Mouse (Mus musculus) embryo, embryonic 11 days (tissue): ENCODE results near the gene Copa.
A peak's percentile ranks its signal among the peaks of the same experiment; 100 is the strongest.

Source experiments
- DNase-seq: peaks from one replicate; pipeline ENCODE4 v3.0.0-alpha.2; 2015

Gene Copa

DNA sequence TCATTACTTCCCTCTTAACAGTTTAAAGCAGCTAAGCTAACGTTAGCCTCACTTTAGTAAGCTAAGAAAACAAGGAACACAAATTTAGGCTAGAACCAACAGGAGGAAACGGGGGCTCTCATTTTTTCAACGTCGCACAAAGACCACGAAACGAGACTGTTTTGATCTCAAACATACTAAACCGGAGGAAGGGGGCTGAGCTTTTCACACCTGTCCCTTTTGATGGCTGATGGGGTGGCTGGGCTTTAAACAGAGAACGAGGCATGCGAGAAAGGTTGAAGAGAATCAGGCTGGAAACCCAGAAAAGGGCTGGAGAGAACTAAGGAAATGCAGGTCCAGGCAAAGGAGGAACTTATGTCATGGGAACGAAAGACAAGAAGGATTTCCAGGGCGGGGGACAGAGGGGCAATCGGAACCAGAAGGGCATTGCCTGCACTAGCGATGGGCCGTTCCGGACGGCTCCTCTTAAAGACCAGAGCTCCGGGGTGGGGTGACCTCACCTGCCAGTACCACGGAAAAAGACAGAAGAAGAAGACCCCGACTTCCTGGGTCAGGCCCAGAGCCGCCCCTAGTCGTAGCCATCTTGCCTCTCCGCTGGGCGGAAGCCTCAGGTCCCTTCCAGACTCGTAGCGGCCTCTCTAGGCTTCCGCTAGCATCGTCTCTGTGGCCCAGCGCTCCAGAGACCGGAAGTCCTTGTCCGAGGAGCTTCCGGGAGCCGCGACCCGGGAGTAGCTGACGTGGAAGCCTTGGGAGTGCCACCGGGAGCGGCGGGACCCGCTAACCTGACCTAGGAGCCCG is at the start of gene Copa, which contains the start of gene Ncstn:
Copa (plus strand) TSS at position 429 of the 798 bp plus-strand sequence.
Ncstn (minus strand) TSS at position 695 of the 798 bp plus-strand sequence.
- peak; percentile 97 for DNase-seq

DNA sequence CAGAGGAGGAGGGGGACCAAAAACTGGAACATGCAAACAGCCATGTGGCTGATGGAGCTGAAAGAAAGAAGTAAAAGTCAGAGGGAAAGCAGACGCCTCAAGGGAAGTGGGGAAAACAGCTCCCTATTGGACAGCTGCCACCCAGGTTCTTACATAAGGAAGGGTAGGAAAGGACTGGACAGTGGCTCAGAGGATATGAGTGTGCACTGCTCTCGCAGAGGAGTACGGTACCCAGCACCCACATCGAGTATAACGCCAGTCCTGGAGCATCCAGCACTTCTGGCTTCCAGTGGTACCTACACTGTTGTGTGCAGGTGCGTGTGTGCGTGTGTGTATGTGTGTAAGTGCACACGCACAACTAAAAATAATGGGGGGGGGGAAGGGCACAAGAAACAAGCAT is 35.9 kb upstream of the Copa start:
- no peak for DNase-seq

DNA sequence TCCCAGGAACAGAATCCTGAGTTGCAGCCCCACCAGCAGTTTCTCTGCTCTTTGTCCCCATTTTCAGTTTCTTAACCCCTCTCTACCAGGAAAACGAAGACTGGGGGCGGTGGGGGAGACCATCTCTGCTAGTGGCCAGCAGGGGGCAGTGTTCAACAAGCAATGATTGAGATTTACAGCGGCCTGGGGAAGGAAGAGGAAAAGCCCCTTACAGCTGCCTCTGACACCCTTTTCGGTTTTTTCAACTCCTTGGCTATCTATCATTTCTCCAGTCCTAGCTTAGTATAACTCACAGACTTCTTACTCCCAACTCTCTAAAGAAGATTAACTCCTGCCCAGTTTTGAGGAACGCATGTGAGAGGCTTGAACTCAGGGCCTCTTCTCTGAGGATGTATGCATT is 35.4 kb upstream of the Copa start:
- peak; percentile 88 for DNase-seq

DNA sequence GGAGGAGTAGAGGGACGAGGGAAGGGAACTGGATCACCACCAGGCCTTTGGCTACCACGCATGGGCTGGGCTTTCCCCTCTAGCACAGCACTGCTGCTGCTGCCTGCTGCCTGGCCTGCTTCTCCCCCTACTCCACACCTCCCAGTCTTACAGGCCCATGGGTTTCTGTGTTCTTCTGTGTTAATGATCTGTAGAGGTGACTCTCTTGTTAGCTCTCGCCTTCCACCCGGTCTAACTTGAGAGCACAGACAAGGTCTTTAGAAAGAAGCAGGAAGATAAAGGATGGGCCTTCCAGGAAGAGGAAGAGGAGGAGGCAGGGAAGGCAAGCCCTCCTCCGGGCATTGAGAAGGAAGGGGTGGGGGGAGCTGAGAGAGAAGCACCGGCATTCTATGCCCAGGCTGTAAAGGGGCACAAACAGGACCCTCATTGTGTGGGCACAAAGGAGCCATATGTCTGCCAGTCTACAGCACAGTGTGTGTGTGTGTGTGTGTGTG is 34.0 kb upstream of the Copa start:
- peak; percentile 46 for DNase-seq

DNA sequence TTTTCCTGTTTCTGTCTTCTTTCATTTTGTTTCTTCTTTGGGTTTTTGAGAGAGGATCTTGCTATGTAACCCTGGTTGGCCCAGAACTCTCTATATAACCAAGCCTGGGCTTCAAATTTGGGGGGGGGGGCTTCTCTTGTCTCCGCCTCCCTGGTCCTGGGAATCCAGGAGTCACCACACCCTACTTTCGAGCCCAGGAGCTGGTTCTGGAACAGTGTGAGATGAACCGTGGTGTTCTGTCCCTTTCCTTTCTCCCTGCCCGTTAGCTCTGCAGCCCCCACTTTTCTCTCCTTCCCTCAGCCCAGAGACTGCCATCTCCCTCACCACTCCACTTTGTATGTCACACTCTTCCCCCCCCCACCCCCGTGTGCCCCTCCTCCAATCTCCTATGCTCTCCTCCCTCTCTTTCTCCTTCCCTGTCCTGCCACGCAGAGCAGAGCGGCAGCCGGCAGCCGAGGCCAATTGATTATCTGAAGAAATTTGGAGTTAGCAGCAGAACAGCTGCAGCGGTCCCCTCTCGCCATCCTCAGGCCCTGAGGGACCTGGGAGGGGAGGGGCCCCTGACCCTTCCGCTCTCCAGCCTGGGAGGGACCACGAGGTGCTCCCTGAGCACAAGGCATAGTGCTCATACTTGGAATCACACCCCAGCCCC is 33.1 kb upstream of the Copa start:
- peak; percentile 73 for DNase-seq

DNA sequence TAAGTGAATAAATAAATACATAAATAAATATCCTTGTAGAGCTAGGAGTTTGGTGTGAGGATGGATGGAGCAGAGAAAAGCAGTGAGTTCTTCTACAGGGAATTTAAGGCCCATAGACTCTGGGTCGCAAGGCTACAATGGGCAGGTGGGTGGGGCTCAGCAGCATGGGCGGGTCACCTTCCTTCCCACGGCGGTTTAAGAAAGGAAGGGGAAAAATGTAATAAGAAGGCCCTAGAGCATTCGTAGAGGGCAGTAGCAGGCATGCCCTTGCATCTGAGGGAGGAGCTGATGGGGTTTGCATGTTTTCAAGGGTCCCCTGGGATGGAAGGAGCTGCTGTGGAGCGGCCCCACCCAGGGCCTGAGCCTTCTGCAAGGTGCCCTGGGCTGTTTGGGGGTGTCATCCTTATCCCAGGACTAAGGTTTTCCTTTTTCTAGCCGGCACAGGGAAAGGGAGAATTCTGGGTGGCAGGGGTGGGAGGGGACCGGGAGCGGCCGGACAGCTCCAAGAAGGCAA is 29.5 kb upstream of the Copa start:
- no peak for DNase-seq

DNA sequence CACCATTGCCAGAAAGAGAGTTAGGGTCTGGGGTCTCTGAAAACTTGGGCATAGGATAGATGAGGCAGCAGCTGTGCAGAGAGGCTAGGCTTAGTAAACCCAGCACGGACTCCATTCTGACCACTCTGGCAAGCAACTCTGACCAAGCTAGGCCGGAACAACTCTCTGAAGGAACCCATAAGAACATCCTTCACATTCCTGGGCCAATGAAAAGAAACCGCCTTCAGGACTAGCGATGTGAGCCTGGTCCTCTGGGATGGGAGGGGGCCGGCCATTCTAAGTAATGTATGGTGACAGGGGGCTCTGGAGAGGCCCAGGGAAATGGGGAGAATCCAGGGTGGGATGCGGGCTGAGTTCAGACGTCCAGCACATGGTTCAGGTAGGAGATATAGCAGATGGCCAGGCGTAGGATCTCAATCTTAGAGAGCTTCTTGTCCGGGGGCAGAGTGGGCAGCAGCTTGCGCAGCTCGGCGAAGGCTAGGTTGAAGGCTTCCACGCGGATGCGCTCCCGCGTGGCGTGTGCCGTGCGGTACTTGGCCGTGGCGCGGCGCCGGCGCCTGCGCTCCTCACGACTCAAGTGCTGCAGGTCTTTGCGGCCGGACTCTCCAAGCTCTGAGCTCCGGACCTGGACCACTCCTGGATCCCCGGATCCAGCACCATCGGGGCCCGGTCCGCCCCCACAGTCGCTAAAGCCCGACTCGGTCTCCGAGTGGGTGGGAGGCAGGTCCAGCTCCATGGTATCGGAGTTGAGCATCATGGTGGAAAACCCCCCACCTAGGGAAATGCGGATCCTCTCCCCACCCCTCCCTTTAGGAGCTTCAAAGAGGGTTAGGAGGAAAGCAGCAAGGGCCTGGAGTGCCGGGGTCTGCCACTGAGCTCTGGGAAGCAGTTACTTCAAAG is 28.5 kb upstream of the Copa start:
- peak; percentile 56 for DNase-seq

DNA sequence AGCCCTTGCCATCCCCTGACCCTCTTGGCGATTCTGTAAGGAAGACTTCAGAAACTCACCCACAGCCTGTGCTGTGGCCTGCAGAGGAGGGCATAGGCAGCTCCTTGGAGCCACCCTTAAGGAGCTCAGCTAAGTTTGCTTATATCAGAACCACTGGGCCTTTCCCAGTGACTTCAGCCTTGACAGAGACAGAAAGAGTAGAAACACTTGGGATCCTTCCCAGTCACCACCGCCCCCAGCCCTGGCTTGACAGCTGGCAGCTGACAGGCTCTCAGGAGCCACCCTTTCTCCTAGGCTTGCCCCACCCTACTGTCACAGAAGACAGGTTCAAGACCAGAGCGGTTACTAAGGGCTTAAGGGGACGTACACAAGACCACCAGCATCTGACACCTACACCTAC is 26.1 kb upstream of the Copa start:
- DNase-seq, result no peak

DNA sequence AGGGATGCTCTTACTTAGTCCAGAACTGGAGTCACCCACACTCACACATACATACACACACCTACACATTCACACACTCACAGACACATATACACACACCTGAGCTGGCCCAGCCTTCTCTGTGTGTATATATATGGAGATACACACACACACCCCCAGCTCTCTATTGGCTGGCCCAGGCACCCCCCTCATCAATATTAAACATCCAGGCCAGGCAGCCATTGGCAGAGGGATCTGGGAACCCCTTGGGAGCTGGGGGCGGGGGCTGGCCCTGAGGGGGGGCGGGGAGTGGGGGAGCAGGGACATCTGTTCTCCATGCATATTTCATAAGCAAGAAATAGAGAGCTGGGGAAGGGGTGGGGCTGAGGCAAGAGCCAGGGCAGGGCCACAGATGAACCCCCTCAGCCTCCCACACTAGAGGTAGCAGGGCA is 24.8 kb upstream of the Copa start, which contains the start of gene Nhlh1:
Nhlh1 (minus strand) TSS at position 83 of the 431 bp plus-strand sequence.
- peak; percentile 60 for DNase-seq

DNA sequence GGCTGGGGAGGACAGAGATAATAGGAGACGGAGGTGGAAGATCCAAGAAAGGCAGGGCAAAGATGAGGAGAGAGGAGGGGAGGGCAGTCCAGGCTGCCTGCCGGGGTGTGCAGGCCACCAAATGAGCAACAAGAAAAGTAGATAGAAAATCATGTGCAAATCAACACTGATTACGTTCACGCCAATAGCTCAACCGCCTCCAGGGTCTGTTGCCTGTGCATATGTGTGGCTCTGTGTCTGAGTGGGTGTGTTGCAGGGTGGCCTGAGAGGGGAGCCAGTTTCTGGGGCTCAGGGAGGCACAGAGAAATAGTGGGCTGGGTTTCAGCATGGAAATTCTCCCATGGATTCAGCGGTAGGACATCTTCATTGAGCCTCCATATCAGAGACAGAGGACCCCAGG is 24.0 kb upstream of the Copa start:
- no peak for DNase-seq

DNA sequence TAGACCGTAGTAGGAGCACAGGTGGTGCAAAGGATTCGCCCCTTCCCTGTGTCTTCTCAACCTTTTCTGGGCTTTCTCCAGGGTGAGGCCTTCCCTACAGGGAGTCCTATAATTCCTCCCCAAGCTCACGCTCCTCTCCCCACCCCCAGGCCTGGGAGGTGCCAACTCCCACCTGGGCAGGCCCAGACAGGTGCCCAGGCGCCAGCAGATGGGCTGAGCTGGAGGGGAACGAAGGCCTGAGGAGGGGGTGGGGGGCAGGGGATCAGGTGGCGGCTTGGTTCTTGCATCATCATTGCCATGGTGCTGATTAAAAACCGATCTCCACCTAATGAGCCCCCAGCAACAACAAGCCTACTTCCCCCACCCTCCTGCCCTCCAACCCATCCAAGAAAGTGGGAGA is 23.5 kb upstream of the Copa start:
- DNase-seq, result no peak

DNA sequence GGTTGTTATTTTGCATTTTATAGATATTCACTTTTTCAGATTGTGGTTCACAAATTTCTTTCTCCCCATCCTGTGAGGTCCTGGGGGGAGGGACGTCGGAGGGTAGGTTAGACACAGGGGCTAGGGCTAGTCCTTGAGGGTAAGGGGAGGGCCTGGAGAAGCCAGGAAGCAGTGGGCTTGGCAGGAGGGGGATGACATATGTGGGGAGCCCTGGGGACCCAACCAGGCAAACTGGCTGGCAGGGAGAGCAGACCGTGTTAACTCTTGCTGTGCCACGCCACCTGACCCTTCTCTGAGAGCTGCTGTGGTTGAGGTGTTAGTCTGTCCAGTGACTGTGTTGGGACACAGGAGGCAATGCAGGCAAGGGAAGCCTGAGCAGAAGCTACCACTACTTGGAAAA is 21.7 kb upstream of the Copa start:
- DNase-seq, result peak; percentile 41

DNA sequence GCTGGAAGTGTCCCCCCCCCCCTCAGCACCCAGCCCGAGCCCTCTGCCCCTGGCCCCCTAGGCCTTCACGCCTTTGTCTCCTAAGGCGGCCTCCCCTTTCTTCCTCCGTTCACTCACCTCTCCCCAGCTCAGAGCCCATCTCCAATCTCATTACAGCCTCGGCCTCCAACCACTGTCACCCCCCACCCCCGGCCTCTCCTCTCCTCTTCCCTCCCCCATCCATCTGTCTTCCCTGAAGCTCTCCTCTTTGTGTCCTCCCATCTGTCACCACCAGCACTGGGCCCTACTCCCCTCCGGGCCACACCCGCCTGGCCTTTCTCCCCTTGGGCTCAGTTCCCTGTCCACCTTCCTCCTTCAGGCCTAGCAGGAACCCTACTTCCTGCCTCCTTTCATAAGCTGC is 21.1 kb upstream of the Copa start:
- peak; percentile 47 for DNase-seq

DNA sequence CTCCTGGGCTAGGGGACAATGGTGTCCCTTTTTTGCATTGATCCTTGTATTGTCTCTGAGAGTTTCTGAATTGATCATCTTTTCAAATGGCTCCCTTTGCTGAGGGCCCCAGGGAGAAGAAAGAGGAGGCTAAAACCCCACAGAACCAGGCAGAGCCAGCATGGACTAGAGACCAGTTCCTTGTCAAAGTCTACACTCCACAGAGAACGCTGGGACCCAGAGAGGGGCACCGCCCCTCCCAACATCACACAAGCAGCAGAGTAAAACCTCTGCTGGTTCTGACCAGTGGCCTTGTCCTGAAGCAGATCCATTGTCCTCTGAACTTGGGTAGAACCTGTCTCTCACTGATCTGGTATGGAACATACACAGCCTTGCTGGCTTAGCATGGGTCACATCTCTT is 20.2 kb upstream of the Copa start:
- no peak for DNase-seq

DNA sequence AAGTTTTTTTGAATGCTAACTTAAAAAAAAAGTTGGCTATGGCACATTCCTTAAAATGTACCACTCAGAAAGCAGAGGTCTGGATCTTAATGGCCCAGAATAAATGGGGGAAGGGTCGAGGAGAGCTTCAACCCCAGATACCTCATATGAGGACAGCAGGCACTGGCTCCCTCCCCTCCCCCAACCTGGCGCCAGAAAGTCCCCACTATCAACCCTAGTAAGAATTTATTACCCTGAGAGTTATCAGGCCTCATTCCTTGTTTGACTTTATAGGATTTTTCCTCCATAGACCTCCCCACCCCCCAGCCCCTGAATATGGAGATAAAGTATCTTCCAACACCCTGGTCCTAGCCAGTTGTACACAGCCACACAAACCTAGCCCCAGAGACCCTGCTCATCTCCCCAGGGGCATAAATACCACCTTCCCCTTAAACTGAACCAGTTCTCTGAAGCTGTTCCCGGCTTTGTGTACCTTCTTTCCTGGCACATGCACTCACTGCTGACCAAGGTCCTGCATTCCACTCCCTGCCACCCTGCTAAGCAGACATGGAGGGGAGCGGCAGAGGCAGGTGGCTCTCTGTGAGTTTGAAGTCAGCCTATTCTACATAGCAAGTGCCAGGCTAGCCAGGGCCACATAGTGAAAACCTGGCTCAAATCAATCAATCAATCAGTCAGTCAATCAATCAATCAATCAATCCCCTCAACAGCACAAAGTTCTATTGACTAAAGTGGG is 18.9 kb upstream of the Copa start:
- DNase-seq, result no peak

DNA sequence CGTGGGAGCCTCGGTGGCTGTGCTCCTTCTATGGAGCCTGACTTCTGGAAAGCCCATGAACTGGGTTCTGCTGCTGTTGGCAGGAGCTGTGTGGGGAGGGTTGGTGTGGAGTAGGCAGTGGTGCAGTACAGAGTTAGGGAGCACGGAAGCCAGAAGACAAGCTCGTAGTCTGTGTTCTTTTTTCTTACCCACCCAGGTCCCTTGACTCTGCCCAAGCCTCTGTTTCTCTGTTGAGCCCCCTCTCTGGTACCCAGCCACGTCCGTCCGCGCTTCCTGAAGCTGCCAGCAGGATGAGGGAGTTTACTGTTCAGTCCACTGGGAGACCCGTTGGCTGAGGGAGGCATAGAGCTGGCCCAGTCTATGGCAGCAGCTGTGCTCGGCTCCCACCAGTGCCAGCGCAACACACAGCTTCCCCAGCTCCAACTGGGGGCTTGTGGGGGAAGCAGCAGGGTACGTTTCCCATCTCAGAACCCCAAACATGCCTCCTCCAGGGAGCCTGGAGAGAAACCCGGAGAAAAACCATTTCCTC is 17.7 kb upstream of the Copa start:
- no peak for DNase-seq

DNA sequence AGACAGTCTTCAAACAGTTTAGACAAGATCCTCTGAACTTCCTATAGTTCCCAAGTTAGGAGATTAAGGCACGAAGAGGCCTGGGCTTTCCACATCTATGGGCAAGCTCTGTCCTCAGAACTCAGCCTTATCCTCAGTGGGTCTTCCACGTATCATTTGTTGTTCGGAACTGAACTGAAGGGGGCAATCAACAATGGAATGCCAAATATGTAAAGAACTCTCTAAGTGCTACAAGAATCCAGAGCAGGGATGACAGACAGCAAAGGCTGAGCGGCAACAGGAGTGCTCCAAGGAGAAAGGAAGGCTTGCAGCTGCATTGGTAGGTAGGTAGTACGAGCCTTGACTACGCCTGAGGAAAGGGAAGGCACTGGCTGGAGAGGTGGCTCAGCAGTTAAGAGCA is 12.1 kb upstream of the Copa start:
- no peak for DNase-seq

DNA sequence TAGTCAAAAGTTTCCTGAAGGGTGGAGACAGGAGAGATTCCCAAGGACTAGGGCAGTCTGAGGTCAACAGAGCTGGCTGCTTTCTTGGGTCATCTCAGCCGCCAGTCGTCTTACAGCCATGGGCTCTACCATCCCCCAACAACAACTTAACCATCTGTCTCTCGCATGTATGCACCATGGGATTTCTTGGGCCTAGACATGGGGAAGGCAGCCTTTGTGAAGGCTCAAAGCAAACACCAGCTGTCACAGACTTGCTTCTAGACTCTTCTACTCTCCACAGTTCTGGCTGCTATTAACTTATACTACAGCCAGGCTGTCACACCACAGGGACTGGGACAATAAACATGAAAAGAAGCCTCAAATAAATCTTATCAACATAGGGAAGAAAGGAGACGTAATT is 10.8 kb upstream of the Copa start:
- DNase-seq, result no peak

DNA sequence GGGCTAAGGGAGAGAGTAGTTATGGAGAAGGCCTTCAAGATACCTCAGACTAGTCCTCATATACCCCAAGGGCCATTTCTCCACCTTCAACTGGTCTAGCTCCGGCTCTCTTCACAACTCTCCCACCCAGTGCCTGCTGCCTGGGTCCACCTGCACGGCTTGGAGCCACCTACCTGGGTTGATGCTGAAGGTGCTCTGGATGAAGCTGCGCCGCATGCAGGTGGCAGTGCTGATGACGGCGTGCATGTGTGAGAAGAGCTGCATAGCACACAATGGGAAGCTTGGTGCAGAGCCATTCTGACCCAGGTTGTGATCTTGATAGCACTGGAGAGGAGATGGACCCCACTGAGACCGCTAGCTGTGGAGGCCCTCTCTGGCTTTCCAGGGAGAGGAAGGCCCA is 9.7 kb upstream of the Copa start:
- DNase-seq, result no peak

DNA sequence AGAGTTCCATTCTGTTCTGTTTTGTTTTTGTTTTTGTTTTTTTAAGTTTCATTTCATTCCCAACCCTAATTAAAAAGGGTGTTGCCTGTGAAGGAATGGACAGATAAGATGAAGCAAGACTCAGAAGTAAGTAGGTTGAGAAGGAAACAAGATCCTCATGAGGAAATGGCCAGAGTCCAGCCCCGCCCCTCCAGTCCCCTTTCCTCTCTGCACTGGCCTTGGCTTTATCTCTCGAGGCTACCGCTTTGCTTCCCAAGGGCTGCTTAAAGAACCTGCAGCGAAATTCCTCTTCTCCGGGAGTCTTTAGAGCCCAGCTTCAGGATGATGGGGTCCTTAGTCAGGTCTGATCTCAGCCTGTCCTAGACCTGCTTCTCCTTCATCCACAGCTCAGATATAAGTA is 4.3 kb upstream of the Copa start:
- DNase-seq, result no peak

DNA sequence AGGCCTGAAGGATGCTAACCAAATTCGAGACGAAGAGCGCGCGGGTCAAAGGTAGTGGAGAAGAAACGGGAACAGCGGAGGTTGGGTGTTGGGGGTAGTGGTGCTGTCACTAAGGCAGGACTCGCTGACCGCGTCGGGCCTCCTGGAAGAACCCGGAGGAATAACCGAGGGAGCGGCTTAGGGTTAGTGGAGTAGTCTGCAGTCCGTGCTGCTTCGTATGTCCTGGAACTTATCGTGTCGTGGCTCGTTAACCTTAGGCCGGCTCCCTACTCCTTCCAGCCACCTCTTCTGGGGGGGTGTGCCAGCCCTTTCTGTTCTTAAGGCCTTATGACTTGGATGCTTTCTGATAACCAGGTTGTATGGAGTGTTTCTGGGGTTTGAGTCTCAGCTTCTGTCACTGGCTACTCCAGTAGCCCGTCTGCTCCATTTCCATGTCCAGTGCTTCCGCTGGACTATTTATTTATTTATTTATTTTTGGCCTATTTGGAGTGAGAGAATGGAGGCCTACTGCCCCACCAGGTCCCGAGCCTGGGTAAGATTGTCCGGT is 643 bp downstream of the Copa start:
- no peak for DNase-seq

DNA sequence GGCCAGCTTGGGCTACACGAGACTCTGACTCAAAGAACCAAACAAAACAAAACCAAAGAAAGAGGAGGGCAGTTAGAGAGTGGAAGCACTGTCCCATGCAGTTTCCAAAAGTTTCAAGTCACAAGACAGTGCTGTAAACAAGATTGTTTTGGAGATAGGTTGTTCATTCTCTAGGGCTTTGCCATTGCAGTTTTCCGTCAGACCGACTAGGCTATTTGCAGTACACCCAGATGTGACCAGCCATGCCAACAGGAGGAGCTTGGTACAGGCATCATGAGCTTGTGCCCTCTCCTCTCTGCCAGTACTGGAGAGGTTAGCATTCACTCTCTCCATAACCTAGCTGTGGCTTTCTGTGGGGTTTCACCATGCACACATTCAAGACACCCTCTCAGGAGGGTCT is 11.2 kb downstream of the Copa start:
- DNase-seq, result no peak
